Mouse (Mus musculus): ENCODE measurements around the gene Trim2.

GRCm38 (mm10) chr3:84312326-84312725 is 5.6 kb upstream of the Trim2 start:
- TF ChIP-seq SRF (IDR thresholded peaks at IDR 0.05; ENCODE audit: control insufficient read depth, insufficient read length, low read depth) (no peak), E2F4 (IDR thresholded peaks at IDR 0.05; ENCODE audit: insufficient read depth) (no peak), MYOG (IDR thresholded peaks at IDR 0.05; ENCODE audit: control insufficient read depth in 1 of 3, insufficient read depth in 1 of 3, insufficient read length in 2 of 3, low read depth in 2 of 3) (no peak), POLR2A (IDR thresholded peaks at IDR 0.05; ENCODE audit: insufficient read length, low read depth) (no peak), TCF12 (IDR thresholded peaks at IDR 0.05; ENCODE audit: insufficient read depth, poor library complexity, severe bottlenecking) (no peak), POLR2AphosphoS2 (IDR thresholded peaks at IDR 0.05; ENCODE audit: insufficient read length, low read depth) (no peak), MAX (IDR thresholded peaks at IDR 0.05; ENCODE audit: low read depth) (no peak), REST (IDR thresholded peaks at IDR 0.05; ENCODE audit: insufficient read depth, insufficient read length) (no peak), CEBPB (IDR thresholded peaks at IDR 0.05; ENCODE audit: insufficient read depth, poor library complexity, severe bottlenecking) (no peak), USF1 (IDR thresholded peaks at IDR 0.05; ENCODE audit: low read depth) (no peak)

All from myocyte (in vitro differentiated cells).